Comparison of ENCODE assay signal across 10 mouse cellular contexts in the genomic region with DNA sequence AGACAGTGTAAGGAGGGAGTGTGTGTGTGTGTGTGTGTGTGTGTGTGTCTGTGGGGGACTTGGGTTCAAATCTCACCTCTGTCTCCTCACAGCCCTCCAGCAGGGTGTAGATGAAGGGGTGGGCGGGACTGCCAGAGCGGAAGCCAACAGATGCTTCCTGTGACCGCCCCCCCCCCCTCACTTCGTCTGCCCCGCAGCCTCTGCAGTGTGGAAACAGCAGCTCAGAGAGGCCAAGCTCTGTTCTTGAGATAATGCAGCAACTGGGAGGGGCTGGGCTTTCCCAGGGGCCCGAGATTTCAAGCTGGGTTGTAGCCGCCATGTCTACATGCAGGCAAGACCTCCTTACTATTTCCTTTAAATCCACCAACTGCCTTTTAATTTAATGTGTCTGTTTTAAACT. TPM values are rescaled to one million over a fixed set of nuclear protein-coding genes. Genes with fewer than 3 reads are reported as not detected.
DNase-seq lines count a peak whose midpoint lies in the region; ATAC-seq and TF ChIP-seq lines count a peak whose summit lies in the region.
"Had no signal": no experiment of that assay in that cellular context is flagged by ENCODE, and none has a peak within 500 bp of the region (broad histone marks: within the 10 kb centered on the region; RNA-seq: fewer than 3 reads in every experiment).

No protein-coding gene starts in this region.

- no peaks in the 10 kb centered on the region for H3K36me3 ChIP-seq in intestine, embryonic 16.5 days (ENCODE audit: control insufficient read depth, insufficient read depth, low read length)
- H3K36me3 ChIP-seq in forebrain, postnatal 0 days (ENCODE audit: insufficient read depth): no peaks in the 10 kb centered on the region
- H3K36me3 ChIP-seq: forebrain, embryonic 15.5 days had no signal

- no peaks in the 10 kb centered on the region for H3K9me3 ChIP-seq in intestine, embryonic 16.5 days (ENCODE audit: control insufficient read depth, low read length)
- H3K9me3 ChIP-seq in forebrain, postnatal 0 days (ENCODE audit: low read length): no peaks in the 10 kb centered on the region
- H3K9me3 ChIP-seq: forebrain, embryonic 15.5 days had no signal

- H3K4me1 ChIP-seq in intestine, embryonic 16.5 days (ENCODE audit: control insufficient read depth, insufficient read depth, low read length): no peaks in the 10 kb centered on the region
- H3K4me1 ChIP-seq in forebrain, postnatal 0 days (ENCODE audit: insufficient read depth): no peaks in the 10 kb centered on the region

- no peak overlapping the region for H3K4me3 ChIP-seq in intestine, embryonic 16.5 days (ENCODE audit: low read length)
- no peak overlapping the region for H3K4me3 ChIP-seq in forebrain, postnatal 0 days (ENCODE audit: low read depth, low read length)
- H3K4me3 ChIP-seq: forebrain, embryonic 15.5 days had no signal

- no peaks in the 10 kb centered on the region for H3K27me3 ChIP-seq in intestine, embryonic 16.5 days (replicated peaks; ENCODE audit: control insufficient read depth, insufficient read depth, low read length)
- H3K27me3 ChIP-seq in forebrain, postnatal 0 days (ENCODE audit: insufficient read depth, low read length): no peaks in the 10 kb centered on the region
- H3K27me3 ChIP-seq: forebrain, embryonic 15.5 days had no signal

- peak; percentile 88 for DNase-seq in 416B (ENCODE audit: low read depth)
- DNase-seq in CD4-positive, CD25-positive, alpha-beta regulatory T cell, adult 2 months (ENCODE audit: low read depth, low spot score): peak; percentile 88
- DNase-seq in forebrain, postnatal 0 days: no peak
- DNase-seq in urinary bladder, postnatal 10 days (ENCODE audit: low spot score): no peak
- DNase-seq: kidney, adult 11 months had no signal

- WGBS in intestine, embryonic 16.5 days: 37% methylated on average over 7 of the region's 7 CpGs
- 48% methylated on average over 7 of the region's 7 CpGs for WGBS in forebrain, postnatal 0 days

- no peak for TF ChIP-seq CTCF in forebrain, postnatal 0 days (IDR thresholded peaks at IDR 0.05; ENCODE audit: low read depth)

- H3K27ac ChIP-seq in intestine, embryonic 16.5 days (ENCODE audit: low read length): no peak overlapping the region
- H3K27ac ChIP-seq in forebrain, postnatal 0 days (ENCODE audit: low read depth, low read length): no peak overlapping the region
- H3K27ac ChIP-seq: forebrain, embryonic 15.5 days had no signal

- H3K9ac ChIP-seq in intestine, embryonic 16.5 days (ENCODE audit: low read depth, low read length): no peak overlapping the region
- H3K9ac ChIP-seq in forebrain, postnatal 0 days: no peak overlapping the region
- H3K9ac ChIP-seq: forebrain, embryonic 15.5 days had no signal

- no peak overlapping the region for H3K4me2 ChIP-seq in intestine, embryonic 16.5 days (ENCODE audit: low read depth, low read length)
- no peak overlapping the region for H3K4me2 ChIP-seq in forebrain, postnatal 0 days (ENCODE audit: low read depth)
- H3K4me2 ChIP-seq: forebrain, embryonic 15.5 days had no signal

- ATAC-seq in common myeloid progenitor, adult 5-6 weeks (replicated peaks; ENCODE audit: low read depth, poor library complexity, severe bottlenecking): peak; percentile 43
- ATAC-seq in megakaryocyte progenitor cell, adult 5-6 weeks (replicated peaks; ENCODE audit: poor library complexity): peak; percentile 50
- no peak for ATAC-seq in intestine, embryonic 16.5 days
- no peak for ATAC-seq in forebrain, postnatal 0 days
- ATAC-seq: forebrain, embryonic 15.5 days had no signal

RNA-seq across cellular contexts. Expression of gene Laptm5, which starts 2.3 kb away (rescaled TPM):
- total RNA-seq in common myeloid progenitor, adult 5-6 weeks (2017): 106 and 110 TPM in 2 replicates
- 431 and 454 TPM in 2 replicates for total RNA-seq in megakaryocyte progenitor cell, adult 5-6 weeks (2015)
- total RNA-seq in megakaryocyte progenitor cell, adult 5-6 weeks (2017): 127 and 133 TPM in 2 replicates
- polyA plus RNA-seq in intestine, embryonic 16.5 days (2015; fragmentation: Nextera tagmentation; extraction: Ambion mirVana): 33.1 and 38.7 TPM in 2 replicates
- total RNA-seq in forebrain, postnatal 0 days (2014; rRNA removed): 17.5 and 25.5 TPM in 2 replicates
- 30.2 and 34.3 TPM in 2 replicates for polyA plus RNA-seq in forebrain, postnatal 0 days (2015; fragmentation: Nextera tagmentation; extraction: Ambion mirVana)

RNA-seq across cellular contexts. Expression of gene Matn1, which starts 33.5 kb away (rescaled TPM):
- total RNA-seq in common myeloid progenitor, adult 5-6 weeks (2017): not detected in 2 replicates
- total RNA-seq in megakaryocyte progenitor cell, adult 5-6 weeks (2015): not detected in 2 replicates
- not detected in 2 replicates for total RNA-seq in megakaryocyte progenitor cell, adult 5-6 weeks (2017)
- not detected in 2 replicates for polyA plus RNA-seq in intestine, embryonic 16.5 days (2015; fragmentation: Nextera tagmentation; extraction: Ambion mirVana)
- 0.24 and 0.38 TPM in 2 replicates for total RNA-seq in forebrain, postnatal 0 days (2014; rRNA removed)
- 0.16 and 0.27 TPM in 2 replicates for polyA plus RNA-seq in forebrain, postnatal 0 days (2015; fragmentation: Nextera tagmentation; extraction: Ambion mirVana)
- total RNA-seq: monocyte, adult 5-6 weeks had no signal
- polyA plus RNA-seq: forebrain, embryonic 15.5 days had no signal

Comparison
In these comparisons a context has a peak if more than half of its experiments do, and no peak if none do; other contexts are left out.
1. DNase-seq: peak in 416B (single experiment) and CD4-positive, CD25-positive, alpha-beta regulatory T cell, adult 2 months (single experiment); none in forebrain, postnatal 0 days (single experiment) and urinary bladder, postnatal 10 days (single experiment).
2. ATAC-seq: peak in common myeloid progenitor, adult 5-6 weeks (single experiment) and megakaryocyte progenitor cell, adult 5-6 weeks (single experiment); none in intestine, embryonic 16.5 days (single experiment) and forebrain, postnatal 0 days (single experiment).